Mouse (Mus musculus): Measurements from ENCODE around the gene Zbtb40. TPM values are rescaled to one million over a fixed set of nuclear protein-coding genes. Genes with fewer than 3 reads are reported as not detected.

Gene Zbtb40
- polyA plus RNA-seq, 1 experiment from 2014 or later, result 6.7 TPM

DNA sequence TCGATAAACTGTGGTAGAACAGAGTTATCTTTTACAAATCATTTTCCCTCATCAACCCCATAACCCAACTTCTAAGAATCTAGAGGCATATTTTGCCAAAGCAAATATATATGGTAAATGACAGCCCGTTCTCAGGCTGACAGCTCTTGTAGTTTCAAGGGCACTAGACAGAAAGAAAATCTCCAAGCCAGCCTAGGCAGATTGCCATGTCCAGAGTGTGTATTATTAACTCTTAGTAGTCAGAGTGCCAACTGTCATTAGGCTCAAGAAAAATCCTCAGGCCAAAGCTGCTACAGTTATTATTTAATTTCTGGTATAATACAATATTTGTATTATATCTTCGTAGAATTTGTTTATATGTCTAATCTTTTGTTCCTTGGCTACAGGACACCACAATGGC is 46.8 kb downstream of the Zbtb40 start:
- H3K36me3 ChIP-seq (ENCODE audit: control insufficient read depth, insufficient read depth, low read length), result no peaks in the 10 kb centered on the region; the same call in 1 of the 2 replicates
- DNase-seq (ENCODE audit: low spot score) (no peak), ATAC-seq (replicated peaks; ENCODE audit: low FRiP score) (no peak)
- H3K27me3 ChIP-seq (ENCODE audit: control insufficient read depth, insufficient read depth, low read length), result no peaks in the 10 kb centered on the region
- H3K4me3 ChIP-seq (ENCODE audit: low read depth, low read length), result no peak overlapping the region
- WGBS, result 93% methylated on average over 3 of the region's 3 CpGs
- no peaks in the 10 kb centered on the region for H3K9me3 ChIP-seq (ENCODE audit: control insufficient read depth, low read length)
- no peak overlapping the region for H3K9ac ChIP-seq (ENCODE audit: low read length)
- H3K4me2 ChIP-seq (ENCODE audit: low read depth, low read length, severe bottlenecking), result no peak overlapping the region
- H3K27ac ChIP-seq (ENCODE audit: low read depth, low read length), result no peak overlapping the region
- H3K4me1 ChIP-seq (replicated peaks; ENCODE audit: control insufficient read depth, insufficient read depth, low read length), result no peaks in the 10 kb centered on the region

DNA sequence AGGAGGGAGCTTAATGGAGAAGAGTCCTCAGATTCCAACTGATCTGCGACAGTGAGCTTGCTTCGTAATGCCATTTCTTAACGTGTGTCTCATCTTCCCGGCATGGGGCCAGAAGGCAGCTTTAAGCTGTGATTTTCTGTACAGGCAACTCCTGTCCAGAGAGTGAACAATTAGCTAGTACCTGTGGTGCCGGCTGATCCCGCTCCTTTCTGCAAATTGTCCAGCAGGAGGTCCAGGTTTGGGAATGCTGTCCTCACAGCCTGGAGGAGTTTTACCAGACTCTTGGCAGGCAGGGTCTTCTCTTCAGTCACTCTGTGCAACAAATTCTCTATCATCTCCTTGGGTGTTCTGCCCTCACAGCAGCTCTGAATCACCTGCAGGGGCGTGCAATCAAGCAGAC is 47.6 kb downstream of the Zbtb40 start:
- 75% methylated on average over 7 of the region's 7 CpGs for WGBS
- H3K27me3 ChIP-seq (ENCODE audit: control insufficient read depth, insufficient read depth, low read length), result no peaks in the 10 kb centered on the region
- no peaks in the 10 kb centered on the region for H3K4me1 ChIP-seq (replicated peaks; ENCODE audit: control insufficient read depth, insufficient read depth, low read length)
- no peak overlapping the region for H3K27ac ChIP-seq (ENCODE audit: low read depth, low read length)
- no peak overlapping the region for H3K4me2 ChIP-seq (ENCODE audit: low read depth, low read length, severe bottlenecking)
- no peak overlapping the region for H3K4me3 ChIP-seq (ENCODE audit: low read depth, low read length)
- H3K9ac ChIP-seq (ENCODE audit: low read length), result no peak overlapping the region
- H3K36me3 ChIP-seq (ENCODE audit: control insufficient read depth, insufficient read depth, low read length), result no peaks in the 10 kb centered on the region; the same call in 1 of the 2 replicates
- no peaks in the 10 kb centered on the region for H3K9me3 ChIP-seq (ENCODE audit: control insufficient read depth, low read length)
- no peak for ATAC-seq (replicated peaks; ENCODE audit: low FRiP score)
- no peak for DNase-seq (ENCODE audit: low spot score)

DNA sequence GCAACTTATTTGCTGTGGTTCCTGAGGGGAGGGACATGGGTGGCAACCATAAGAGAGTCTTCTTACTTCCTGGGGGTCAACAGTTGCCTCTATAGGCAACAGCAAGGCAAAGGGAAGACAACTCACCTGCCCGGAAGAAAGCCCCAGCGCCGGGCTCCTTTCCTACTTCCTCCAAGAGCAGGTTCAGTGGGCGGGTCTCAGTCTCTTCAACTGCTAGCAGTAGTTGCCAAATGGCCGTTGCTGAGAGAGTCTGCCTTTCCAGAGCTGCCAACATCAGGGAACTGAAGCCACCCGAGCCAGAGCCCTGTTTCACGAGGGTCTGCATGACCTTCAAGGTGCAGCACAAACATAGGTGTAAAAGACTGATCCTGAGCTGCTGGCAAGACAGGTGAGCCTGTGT is 50.2 kb downstream of the Zbtb40 start:
- 89% methylated on average over 7 of the region's 7 CpGs for WGBS
- H3K4me3 ChIP-seq (ENCODE audit: low read depth, low read length), result no peak overlapping the region
- H3K9ac ChIP-seq (ENCODE audit: low read length), result no peak overlapping the region

DNA sequence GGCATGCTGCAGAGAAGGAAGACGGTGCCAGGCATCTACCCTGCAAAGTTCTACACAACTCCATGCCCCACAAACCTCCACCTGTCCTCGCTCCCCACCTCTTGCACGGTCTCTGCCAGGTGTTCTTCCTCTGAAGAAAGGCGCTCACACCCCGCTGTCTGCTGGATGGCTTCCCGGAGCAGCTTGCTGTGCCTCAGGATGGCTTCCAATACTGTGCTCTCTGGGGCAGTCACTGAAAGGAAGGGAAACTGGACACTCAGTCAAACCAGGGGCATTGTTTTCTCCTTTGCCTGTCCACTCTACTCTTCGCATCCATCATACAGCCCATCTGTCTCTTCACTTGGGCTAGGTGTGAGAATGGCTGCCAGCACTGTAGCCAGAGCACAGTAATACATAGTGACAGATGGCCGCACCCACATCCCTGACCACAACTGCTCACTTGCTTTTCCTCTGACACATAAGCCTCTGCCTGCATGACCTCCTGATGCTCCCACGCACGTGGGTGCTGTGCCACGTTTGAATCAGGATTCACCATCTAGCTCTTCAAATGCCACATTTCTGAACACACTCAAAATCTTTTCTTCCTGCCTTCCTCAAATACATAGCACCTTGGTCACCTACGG is 50.8 kb downstream of the Zbtb40 start:
- WGBS, result 94% methylated on average over 12 of the region's 12 CpGs

More for the DNA sequence above, 50.2 kb downstream of the Zbtb40 start:
- no peak overlapping the region for H3K27ac ChIP-seq (ENCODE audit: low read depth, low read length)
- H3K4me1 ChIP-seq (replicated peaks; ENCODE audit: control insufficient read depth, insufficient read depth, low read length), result no peaks in the 10 kb centered on the region
- H3K27me3 ChIP-seq (ENCODE audit: control insufficient read depth, insufficient read depth, low read length), result no peaks in the 10 kb centered on the region
- H3K9me3 ChIP-seq (ENCODE audit: control insufficient read depth, low read length), result no peaks in the 10 kb centered on the region
- H3K4me2 ChIP-seq (ENCODE audit: low read depth, low read length, severe bottlenecking), result no peak overlapping the region
- no peak for DNase-seq (ENCODE audit: low spot score)
- ATAC-seq (replicated peaks; ENCODE audit: low FRiP score), result no peak
- H3K36me3 ChIP-seq (ENCODE audit: control insufficient read depth, insufficient read depth, low read length), result no peaks in the 10 kb centered on the region; the same call in 1 of the 2 replicates

DNA sequence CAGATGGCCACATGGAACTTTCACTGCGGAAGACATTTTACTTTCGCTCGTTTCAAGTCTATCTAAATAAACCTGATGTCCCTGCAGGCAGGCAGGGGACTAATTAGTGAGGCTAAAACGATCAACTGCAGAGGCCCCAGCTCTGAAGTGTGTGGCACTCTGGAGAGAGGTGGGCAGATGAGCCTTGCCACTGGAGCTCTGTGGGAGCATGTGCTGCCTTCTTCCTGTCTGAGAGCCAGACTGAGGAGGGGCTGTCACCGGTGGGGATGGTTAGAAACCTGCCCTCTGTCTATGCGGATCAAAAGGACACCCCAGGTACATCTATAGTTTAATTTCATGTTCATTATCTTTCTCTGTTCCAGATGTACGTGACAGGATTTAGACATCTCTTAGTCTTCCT is 51.7 kb downstream of the Zbtb40 start:
- Histone ChIP-seq H3K9ac (ENCODE audit: low read length) (no peak overlapping the region), H3K9me3 (ENCODE audit: control insufficient read depth, low read length) (no peaks in the 10 kb centered on the region), H3K27ac (ENCODE audit: low read depth, low read length) (no peak overlapping the region), H3K36me3 (ENCODE audit: control insufficient read depth, insufficient read depth, low read length) (no peaks in the 10 kb centered on the region; the same call in 1 of the 2 replicates), H3K4me2 (ENCODE audit: low read depth, low read length, severe bottlenecking) (no peak overlapping the region), H3K4me3 (ENCODE audit: low read depth, low read length) (no peak overlapping the region), H3K4me1 (replicated peaks; ENCODE audit: control insufficient read depth, insufficient read depth, low read length) (no peaks in the 10 kb centered on the region), H3K27me3 (ENCODE audit: control insufficient read depth, insufficient read depth, low read length) (no peaks in the 10 kb centered on the region)
- DNase-seq (ENCODE audit: low spot score) (no peak), ATAC-seq (replicated peaks; ENCODE audit: low FRiP score) (no peak)
- WGBS, result 80% methylated on average over 7 of the region's 7 CpGs

More for the DNA sequence above, 50.8 kb downstream of the Zbtb40 start:
- H3K9me3 ChIP-seq (ENCODE audit: control insufficient read depth, low read length), result no peaks in the 10 kb centered on the region
- no peak for DNase-seq (ENCODE audit: low spot score)
- no peak overlapping the region for H3K27ac ChIP-seq (ENCODE audit: low read depth, low read length)
- H3K36me3 ChIP-seq (ENCODE audit: control insufficient read depth, insufficient read depth, low read length), result no peaks in the 10 kb centered on the region; the same call in 1 of the 2 replicates
- H3K4me1 ChIP-seq (replicated peaks; ENCODE audit: control insufficient read depth, insufficient read depth, low read length), result no peaks in the 10 kb centered on the region
- H3K4me3 ChIP-seq (ENCODE audit: low read depth, low read length), result no peak overlapping the region
- H3K9ac ChIP-seq (ENCODE audit: low read length), result no peak overlapping the region
- no peak for ATAC-seq (replicated peaks; ENCODE audit: low FRiP score)
- no peaks in the 10 kb centered on the region for H3K27me3 ChIP-seq (ENCODE audit: control insufficient read depth, insufficient read depth, low read length)
- no peak overlapping the region for H3K4me2 ChIP-seq (ENCODE audit: low read depth, low read length, severe bottlenecking)

DNA sequence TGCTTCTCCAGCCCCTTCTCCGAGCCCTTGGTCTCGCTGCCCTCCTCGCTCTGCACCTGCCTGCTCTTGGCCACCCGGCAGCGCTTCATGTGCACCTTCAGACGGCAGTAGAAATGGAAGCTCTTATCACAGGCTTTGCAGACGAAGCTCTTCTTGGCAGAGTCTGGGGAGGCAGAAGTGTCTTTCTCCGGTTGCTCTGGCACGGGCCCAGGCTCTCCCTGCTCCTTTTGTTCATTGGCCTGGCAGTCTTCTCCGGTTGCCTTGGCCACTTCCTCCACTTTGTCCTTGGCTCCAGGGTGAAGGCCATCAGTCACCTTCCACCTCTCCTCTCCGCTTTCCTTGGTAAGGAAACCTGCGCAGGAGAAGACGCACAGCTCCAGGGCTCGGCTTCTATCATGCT is 53.2 kb downstream of the Zbtb40 start:
- Histone ChIP-seq H3K36me3 (ENCODE audit: control insufficient read depth, insufficient read depth, low read length) (no peaks in the 10 kb centered on the region; the same call in 1 of the 2 replicates), H3K4me1 (replicated peaks; ENCODE audit: control insufficient read depth, insufficient read depth, low read length) (no peaks in the 10 kb centered on the region), H3K27me3 (ENCODE audit: control insufficient read depth, insufficient read depth, low read length) (no peaks in the 10 kb centered on the region), H3K9me3 (ENCODE audit: control insufficient read depth, low read length) (no peaks in the 10 kb centered on the region), H3K27ac (ENCODE audit: low read depth, low read length) (no peak overlapping the region), H3K9ac (ENCODE audit: low read length) (no peak overlapping the region), H3K4me2 (ENCODE audit: low read depth, low read length, severe bottlenecking) (no peak overlapping the region), H3K4me3 (ENCODE audit: low read depth, low read length) (no peak overlapping the region)
- ATAC-seq (replicated peaks; ENCODE audit: low FRiP score), result no peak
- DNase-seq (ENCODE audit: low spot score), result no peak
- WGBS, result 94% methylated on average over 14 of the region's 14 CpGs

DNA sequence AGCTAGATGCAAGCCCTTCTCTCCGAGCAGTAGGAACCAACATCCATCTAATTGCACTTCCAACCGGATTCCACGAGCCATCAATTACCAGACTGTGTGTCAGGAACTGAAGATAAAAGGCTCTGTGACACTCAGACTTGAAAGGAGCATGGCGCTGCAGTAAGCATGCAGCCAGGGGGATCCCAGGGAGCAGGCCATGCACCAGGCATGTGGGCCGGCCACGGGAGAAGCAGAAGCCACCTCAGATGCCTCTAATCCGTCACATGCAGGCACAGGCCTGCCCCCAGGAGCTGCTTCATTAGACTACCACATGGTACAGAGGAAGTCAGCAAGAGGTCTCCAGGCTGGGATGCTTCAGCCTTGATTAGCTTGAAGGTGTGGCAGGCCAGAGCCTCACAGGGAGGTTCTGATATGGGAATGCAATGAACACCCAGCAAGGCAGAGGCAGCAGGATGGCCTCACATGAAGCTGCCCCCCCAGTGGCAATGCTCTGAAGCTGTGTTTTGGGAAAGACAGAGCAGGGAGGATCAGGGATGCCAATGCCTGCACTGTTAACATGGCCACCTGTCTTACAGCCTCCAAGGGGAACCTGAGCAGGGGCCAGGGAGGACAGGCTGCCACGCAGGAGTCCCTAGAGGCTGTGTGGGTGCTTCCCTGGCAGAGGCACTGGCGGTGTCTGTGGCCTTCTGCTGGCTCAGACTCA is 66.5 kb downstream of the Zbtb40 start:
- 69% methylated on average over 9 of the region's 9 CpGs for WGBS

DNA sequence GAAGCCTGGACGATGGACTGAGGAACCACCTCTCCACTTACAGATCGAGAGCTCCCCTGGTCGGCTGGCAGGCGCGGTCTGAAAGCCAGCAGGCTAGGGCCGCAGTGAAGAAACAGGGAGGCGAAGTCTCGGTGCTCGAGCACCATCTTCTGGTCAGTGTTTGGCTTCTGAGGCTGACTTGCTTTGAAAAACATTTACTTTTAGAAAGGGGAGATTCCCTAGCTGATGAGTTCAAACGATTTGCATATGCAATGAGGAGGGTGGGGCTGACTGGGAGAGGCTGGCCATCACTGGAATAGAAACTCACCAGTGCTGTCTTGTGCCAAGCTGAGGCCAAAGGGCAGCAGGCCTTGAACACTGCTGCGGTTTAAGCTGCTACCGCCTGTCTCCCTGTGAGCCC is 67.3 kb downstream of the Zbtb40 start:
- Histone ChIP-seq H3K4me3 (ENCODE audit: low read depth, low read length) (no peak overlapping the region), H3K9ac (ENCODE audit: low read length) (no peak overlapping the region), H3K27me3 (ENCODE audit: control insufficient read depth, insufficient read depth, low read length) (no peaks in the 10 kb centered on the region), H3K36me3 (ENCODE audit: control insufficient read depth, insufficient read depth, low read length) (no peaks in the 10 kb centered on the region), H3K27ac (ENCODE audit: low read depth, low read length) (no peak overlapping the region), H3K4me2 (ENCODE audit: low read depth, low read length, severe bottlenecking) (no peak overlapping the region), H3K4me1 (replicated peaks; ENCODE audit: control insufficient read depth, insufficient read depth, low read length) (0 out of 2 replicates have a peak, but pooled peaks cover 2% of the 10 kb centered on the region), H3K9me3 (ENCODE audit: control insufficient read depth, low read length) (no peaks in the 10 kb centered on the region)
- WGBS, result 7% methylated on average over 12 of the region's 12 CpGs
- DNase-seq (ENCODE audit: low spot score) (peak; percentile 78), ATAC-seq (replicated peaks; ENCODE audit: low FRiP score) (no peak)

More for the DNA sequence above, 66.5 kb downstream of the Zbtb40 start:
- Histone ChIP-seq H3K27ac (ENCODE audit: low read depth, low read length) (no peak overlapping the region), H3K4me1 (replicated peaks; ENCODE audit: control insufficient read depth, insufficient read depth, low read length) (0 out of 2 replicates have a peak, but pooled peaks cover 2% of the 10 kb centered on the region), H3K36me3 (ENCODE audit: control insufficient read depth, insufficient read depth, low read length) (no peaks in the 10 kb centered on the region), H3K9me3 (ENCODE audit: control insufficient read depth, low read length) (no peaks in the 10 kb centered on the region), H3K27me3 (ENCODE audit: control insufficient read depth, insufficient read depth, low read length) (no peaks in the 10 kb centered on the region), H3K4me3 (ENCODE audit: low read depth, low read length) (no peak overlapping the region), H3K9ac (ENCODE audit: low read length) (no peak overlapping the region), H3K4me2 (ENCODE audit: low read depth, low read length, severe bottlenecking) (no peak overlapping the region)
- ATAC-seq (replicated peaks; ENCODE audit: low FRiP score) (no peak), DNase-seq (ENCODE audit: low spot score) (no peak)
